Mouse (Mus musculus) NIH3T3 (cell line): ENCODE results near the gene Gm21976.

ENCODE experiments used
- DNase-seq: peaks from one replicate; pipeline ENCODE4 v3.0.0-alpha.2; 2012; ENCODE audit warnings: low read depth

Gm21976 gene

DNA sequence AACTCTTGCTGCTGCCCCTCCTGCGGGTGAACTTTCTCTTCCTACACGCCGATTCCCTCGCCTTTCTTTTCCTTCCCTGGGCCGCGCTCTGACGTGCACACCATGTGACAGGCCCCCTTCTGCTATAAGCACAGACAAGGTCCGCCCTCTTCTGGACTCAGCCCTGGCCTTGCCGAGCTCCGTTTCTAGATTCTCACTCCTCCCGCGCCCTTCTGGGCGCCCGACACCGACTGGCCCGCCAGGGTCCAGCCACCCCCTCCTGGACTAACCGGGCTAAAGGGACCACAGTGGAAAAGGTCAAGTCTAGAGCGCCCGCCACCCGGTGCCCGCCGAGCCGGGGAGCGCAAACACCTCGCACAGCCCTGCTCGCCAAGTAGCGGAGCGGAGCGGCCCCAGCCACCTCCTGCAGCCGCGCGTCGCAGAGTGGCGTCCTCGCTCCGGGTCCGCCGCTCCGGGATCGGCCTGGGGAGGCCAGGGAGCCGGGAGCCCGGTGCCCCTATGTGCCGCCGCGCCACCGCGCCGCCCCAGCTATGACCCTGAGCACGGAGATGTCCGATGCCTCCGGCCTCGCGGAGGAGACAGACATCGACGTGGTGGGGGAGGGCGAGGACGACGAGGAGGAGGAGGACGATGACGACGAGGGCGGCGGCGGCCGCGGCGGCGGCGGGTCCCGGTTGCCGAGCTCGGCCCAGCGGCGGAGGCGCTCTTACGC is 74.6 kb downstream of the Gm21976 start, which contains the start of gene Foxd1:
Gene Foxd1, plus strand, starts transcription at position 153 of the 712 bp plus-strand sequence.
- no peak for DNase-seq

- DNase-seq: no peak
Observed at GRCm38 (mm10) chr13:98354871-98355558, 75.3 kb downstream of the Gm21976 start.

DNA sequence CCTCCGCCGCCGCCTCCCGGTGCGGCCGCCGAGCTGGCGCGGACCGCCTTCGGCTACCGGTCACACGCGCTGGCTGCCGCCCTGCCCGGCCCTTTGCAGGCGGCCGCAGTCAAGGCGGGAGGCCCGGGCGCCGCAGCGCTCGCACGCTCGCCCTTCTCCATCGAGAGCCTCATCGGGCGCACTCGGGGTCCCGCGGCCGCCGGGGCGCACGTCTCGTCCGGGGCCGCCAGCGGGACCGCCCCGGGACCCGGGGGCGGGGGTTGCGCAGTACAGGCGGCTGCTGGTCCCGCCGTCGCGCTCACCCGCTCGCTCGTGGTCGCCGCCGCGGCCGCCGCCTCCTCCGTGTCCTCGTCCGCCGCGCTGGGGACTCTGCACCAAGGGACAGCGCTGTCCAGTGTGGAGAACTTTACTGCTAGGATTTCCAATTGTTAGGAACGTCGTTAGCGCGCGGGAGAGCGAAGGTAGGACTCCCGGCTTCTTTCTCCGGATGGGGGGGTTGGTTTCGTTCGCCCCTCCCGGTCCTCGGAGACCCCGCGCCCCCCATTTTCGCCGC is 75.9 kb downstream of the Gm21976 start:
- DNase-seq: no peak

DNA sequence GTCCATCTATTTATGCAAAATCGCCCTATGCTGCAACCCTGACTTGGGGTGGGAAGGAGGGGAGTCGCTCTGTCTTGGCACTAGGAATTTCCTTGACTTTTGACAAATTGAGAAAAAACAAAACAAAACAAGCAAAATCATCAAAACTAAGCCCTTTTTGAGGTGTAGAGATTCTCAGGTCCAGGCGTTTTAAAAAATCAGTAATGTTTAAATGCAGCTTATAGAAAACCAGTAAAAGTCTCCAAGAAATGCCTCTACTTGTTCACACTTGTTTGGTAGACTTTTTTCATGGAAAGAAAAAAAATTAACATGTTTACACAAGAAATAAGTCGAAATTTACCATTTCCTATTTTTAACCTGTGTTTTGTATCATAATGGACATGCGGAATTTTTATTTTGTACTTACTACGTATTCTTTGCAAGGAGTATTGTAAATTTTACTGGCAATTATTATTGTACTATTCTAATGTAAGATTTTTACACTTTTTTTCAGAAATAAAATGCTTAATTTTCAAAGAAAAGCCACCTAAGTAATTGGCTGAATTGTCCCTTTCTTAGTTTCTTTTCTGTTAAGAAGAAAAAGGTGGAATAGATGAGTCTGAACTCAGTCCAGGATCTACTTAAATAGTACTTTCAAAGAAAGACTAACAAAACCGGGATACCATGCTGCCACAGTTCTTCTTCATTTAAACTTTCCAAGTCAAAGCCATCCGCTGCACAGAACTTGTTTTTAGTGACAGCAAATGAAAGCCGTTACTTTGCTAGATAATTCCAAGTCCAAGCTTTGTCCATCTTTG is 76.7 kb downstream of the Gm21976 start:
- DNase-seq: no peak
